Mouse (Mus musculus): ENCODE measurements at regions not wholly inside any gene's neighbourhood (a gene's known extent, or its start where the extent isn't known, plus 50 kb on each side); places are given as distances from the start of the nearest gene placed in this dataset.

- no peak for TF ChIP-seq CTCF (IDR thresholded peaks at IDR 0.05; ENCODE audit: low read depth, low read length)
- no peak for TF ChIP-seq POLR2A (IDR thresholded peaks at IDR 0.05; ENCODE audit: borderline replicate concordance, low read depth, low read length)
These were observed 137.5 kb upstream of the Mafb start for GRCm38 (mm10) chr2:160504394-160504657.

Data from bone marrow macrophage, adult 2 months (primary cell).